10 mouse cellular contexts compared by ENCODE assay signal in genomic region chr6:97353371-97353770, GRCm38 (mm10).
DNase-seq lines count a peak whose midpoint lies in the region; ATAC-seq and TF ChIP-seq lines count a peak whose summit lies in the region.
"Had no signal": no experiment of that assay in that cellular context is flagged by ENCODE, and none has a peak within 500 bp of the region (broad histone marks: within the 10 kb centered on the region; RNA-seq: fewer than 3 reads in every experiment).

No protein-coding gene starts in this region.

- no peak for DNase-seq in kidney, postnatal 10 days
- no peak for DNase-seq in embryonic facial prominence, embryonic 14.5 days (ENCODE audit: low spot score)
- DNase-seq in forebrain, embryonic 14.5 days (ENCODE audit: low spot score) = no peak
- DNase-seq in liver, embryonic 14.5 days (ENCODE audit: low read depth in 3 of 3, low spot score in 3 of 3) = no peak
- DNase-seq in adrenal gland, adult 18-20 months (ENCODE audit: low spot score in 2 of 2) = no peak
- no peak for DNase-seq in frontal cortex, postnatal 25 days (ENCODE audit: low spot score in 2 of 2)
- no peak for DNase-seq in adrenal gland, adult 8-10 months
- DNase-seq: cerebellum, postnatal 25 days had no signal

- no peaks in the 10 kb centered on the region for H3K27me3 ChIP-seq in kidney, embryonic 15.5 days
- no peaks in the 10 kb centered on the region for H3K27me3 ChIP-seq in embryonic facial prominence, embryonic 14.5 days (replicated peaks; ENCODE audit: control insufficient read depth, insufficient read depth, low read length)
- H3K27me3 ChIP-seq in forebrain, embryonic 14.5 days (replicated peaks; ENCODE audit: control insufficient read depth, insufficient read depth, low read length) = no peaks in the 10 kb centered on the region
- H3K27me3 ChIP-seq in liver, embryonic 14.5 days (ENCODE audit: control insufficient read depth, insufficient read depth, low read length) = no peaks in the 10 kb centered on the region

- no peak for TF ChIP-seq EP300 in liver, embryonic 14.5 days (IDR thresholded peaks at IDR 0.05; ENCODE audit: low read depth)

- peaks cover 52% of the 10 kb centered on the region for H3K4me1 ChIP-seq in kidney, embryonic 15.5 days
- peaks cover 9% of the 10 kb centered on the region for H3K4me1 ChIP-seq in embryonic facial prominence, embryonic 14.5 days (ENCODE audit: control insufficient read depth, insufficient read depth, low read length)
- peaks cover 35% of the 10 kb centered on the region for H3K4me1 ChIP-seq in forebrain, embryonic 14.5 days (ENCODE audit: control insufficient read depth, insufficient read depth, low read length)
- peaks cover 0 to 16% of the 10 kb centered on the region in 2 experiments; a peak in 3 of 4 replicates for H3K4me1 ChIP-seq in liver, embryonic 14.5 days (replicated peaks; ENCODE audit: control insufficient read depth in 2 of 2, insufficient read depth in 2 of 2, low read length in 1 of 2)

- no peaks in the 10 kb centered on the region for H3K36me3 ChIP-seq in kidney, embryonic 15.5 days
- H3K36me3 ChIP-seq in embryonic facial prominence, embryonic 14.5 days (ENCODE audit: control insufficient read depth, insufficient read depth, low read length) = no peaks in the 10 kb centered on the region
- no peaks in the 10 kb centered on the region for H3K36me3 ChIP-seq in forebrain, embryonic 14.5 days (ENCODE audit: control insufficient read depth, insufficient read depth, low read length)
- no peaks in the 10 kb centered on the region for H3K36me3 ChIP-seq in liver, embryonic 14.5 days (replicated peaks; ENCODE audit: control insufficient read depth, insufficient read depth, low read depth)
- H3K36me3 ChIP-seq: G1E had no signal

- no peak for ATAC-seq in kidney, embryonic 15.5 days (replicated peaks; ENCODE audit: low FRiP score)
- no peak for ATAC-seq in embryonic facial prominence, embryonic 14.5 days (ENCODE audit: low read depth)
- no peak for ATAC-seq in forebrain, embryonic 14.5 days
- ATAC-seq in liver, embryonic 14.5 days (ENCODE audit: insufficient read depth) = no peak

- H3K27ac ChIP-seq in kidney, embryonic 15.5 days = 0 out of 2 replicates have a peak overlapping the region, but pooled peaks have one; percentile 13
- H3K27ac ChIP-seq in embryonic facial prominence, embryonic 14.5 days (replicated peaks; ENCODE audit: low read depth, low read length) = no peak overlapping the region
- no peak overlapping the region for H3K27ac ChIP-seq in forebrain, embryonic 14.5 days (ENCODE audit: low read depth, low read length)
- no peak overlapping the region for H3K27ac ChIP-seq in liver, embryonic 14.5 days

- WGBS in kidney, embryonic 15.5 days = 30% methylated on average over 6 of the region's 6 CpGs
- 36% methylated on average over 6 of the region's 6 CpGs for WGBS in embryonic facial prominence, embryonic 14.5 days
- 33% methylated on average over 6 of the region's 6 CpGs for WGBS in forebrain, embryonic 14.5 days
- WGBS in liver, embryonic 14.5 days (ENCODE audit: insufficient replicate concordance) = 41% methylated on average over 6 of the region's 6 CpGs

- 0 out of 2 replicates have a peak overlapping the region, but pooled peaks have one; percentile 7 for H3K9ac ChIP-seq in kidney, embryonic 15.5 days
- H3K9ac ChIP-seq in embryonic facial prominence, embryonic 14.5 days (ENCODE audit: low read depth, low read length) = no peak overlapping the region
- 0 out of 2 replicates have a peak overlapping the region, but pooled peaks have one; percentile 13 for H3K9ac ChIP-seq in forebrain, embryonic 14.5 days (ENCODE audit: low read length)
- H3K9ac ChIP-seq in liver, embryonic 14.5 days (replicated peaks) = no peak overlapping the region

- TF ChIP-seq CTCF in liver, embryonic 14.5 days (IDR thresholded peaks at IDR 0.05; ENCODE audit: low read depth) = no peak

- peak overlapping the region; percentile 50 for H3K4me2 ChIP-seq in kidney, embryonic 15.5 days
- H3K4me2 ChIP-seq in embryonic facial prominence, embryonic 14.5 days (ENCODE audit: low read depth, low read length) = peak overlapping the region; percentile 18; the same call in 1 of the 2 replicates
- H3K4me2 ChIP-seq in forebrain, embryonic 14.5 days (ENCODE audit: low read length) = peak overlapping the region; percentile 31; the same call in 1 of the 2 replicates
- peak overlapping the region; percentile 39; the same call in 1 of the 2 replicates for H3K4me2 ChIP-seq in liver, embryonic 14.5 days (ENCODE audit: low read depth)

- peak overlapping the region; percentile 24 for H3K4me3 ChIP-seq in kidney, embryonic 15.5 days (replicated peaks)
- 0 out of 2 replicates have a peak overlapping the region, but pooled peaks have one; percentile 8 for H3K4me3 ChIP-seq in embryonic facial prominence, embryonic 14.5 days (ENCODE audit: low read depth, low read length)
- peak overlapping the region; percentile 13; the same call in 1 of the 2 replicates for H3K4me3 ChIP-seq in forebrain, embryonic 14.5 days (ENCODE audit: low read depth, low read length)
- H3K4me3 ChIP-seq in liver, embryonic 14.5 days (ENCODE audit: insufficient read depth in 1 of 2, low read depth in 2 of 2, low read length in 2 of 2) = peak overlapping the region in 1 of 2 experiments; percentile 39; a peak in 2 of 4 replicates

- no peaks in the 10 kb centered on the region for H3K9me3 ChIP-seq in kidney, embryonic 15.5 days (replicated peaks)
- no peaks in the 10 kb centered on the region for H3K9me3 ChIP-seq in embryonic facial prominence, embryonic 14.5 days (ENCODE audit: control insufficient read depth, low read length)
- H3K9me3 ChIP-seq in forebrain, embryonic 14.5 days (replicated peaks; ENCODE audit: control insufficient read depth, low read length) = no peaks in the 10 kb centered on the region
- no peaks in the 10 kb centered on the region for H3K9me3 ChIP-seq in liver, embryonic 14.5 days (ENCODE audit: control insufficient read depth, low read length)

Comparison
In these comparisons a context has a peak if more than half of its experiments do, and no peak if none do; other contexts are left out.
1. H3K9ac ChIP-seq: peak in kidney, embryonic 15.5 days (single experiment) and forebrain, embryonic 14.5 days (single experiment); none in embryonic facial prominence, embryonic 14.5 days (single experiment) and liver, embryonic 14.5 days (single experiment).
2. Peak in every context shown above with its lines, with median percentiles within 50 percentile points of each other: H3K4me2 ChIP-seq.